Mouse (Mus musculus): ENCODE measurements at regions not wholly inside any gene's neighbourhood (a gene's known extent, or its start where the extent isn't known, plus 50 kb on each side); places are given as distances from the start of the nearest gene placed in this dataset.

- intact Hi-C loops (cut with DNase I), result no loop called here
Observed at GRCm38 (mm10) chr4:33706785-33707184, 217.6 kb upstream of the Cnr1 start.

GRCm38 (mm10) chr4:33716475-33717117 is 207.8 kb upstream of the Cnr1 start:
- Histone ChIP-seq H3K4me3 (no peak overlapping the region), H3K27ac (no peak overlapping the region)
- DNase-seq (ENCODE audit: extremely low spot score in 1 of 2, low spot score in 2 of 2), result peak in 1 of 2 experiments; percentile 2
- intact Hi-C loops (cut with DNase I), result no loop called here
- no peak for TF ChIP-seq CTCF (IDR thresholded peaks at IDR 0.05)

More at GRCm38 (mm10) chr4:33706785-33707184, 217.6 kb upstream of the Cnr1 start:
- no peak overlapping the region for H3K4me3 ChIP-seq
- TF ChIP-seq CTCF (IDR thresholded peaks at IDR 0.05), result peak; percentile 36
- DNase-seq (ENCODE audit: extremely low spot score in 1 of 2, low spot score in 2 of 2), result no peak
- no peak overlapping the region for H3K27ac ChIP-seq

- intact Hi-C loops (cut with DNase I), result no loop called here
- TF ChIP-seq CTCF (IDR thresholded peaks at IDR 0.05), result no peak
- DNase-seq (ENCODE audit: extremely low spot score in 1 of 2, low spot score in 2 of 2), result no peak
- H3K27ac ChIP-seq, result no peak overlapping the region
- H3K4me3 ChIP-seq, result no peak overlapping the region
Observed at GRCm38 (mm10) chr4:33720972-33721371, 203.4 kb upstream of the Cnr1 start.

DNA sequence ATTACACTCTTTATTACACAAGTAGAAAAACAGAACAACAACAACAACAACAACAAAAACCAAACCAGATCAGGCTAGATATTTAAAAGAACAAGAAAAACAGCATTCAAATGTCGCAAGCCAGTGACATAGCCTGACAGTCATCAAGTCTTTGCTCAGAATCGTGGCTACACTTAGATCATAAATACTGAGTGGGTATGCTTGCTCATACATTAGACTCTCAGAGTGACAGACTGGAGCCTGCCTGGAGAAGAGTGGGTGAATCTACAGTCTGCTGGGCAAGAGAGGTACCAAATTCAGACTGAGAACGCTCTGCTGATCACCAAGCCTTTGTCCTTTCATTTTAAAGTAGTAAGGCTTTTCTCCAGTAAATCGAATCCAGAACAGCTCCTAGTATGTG is 202.4 kb upstream of the Cnr1 start:
- no peak for TF ChIP-seq CTCF (IDR thresholded peaks at IDR 0.05)
- no peak for DNase-seq (ENCODE audit: extremely low spot score in 1 of 2, low spot score in 2 of 2)
- intact Hi-C loops (cut with DNase I), result no loop called here
- no peak overlapping the region for H3K27ac ChIP-seq
- H3K4me3 ChIP-seq, result no peak overlapping the region

DNA sequence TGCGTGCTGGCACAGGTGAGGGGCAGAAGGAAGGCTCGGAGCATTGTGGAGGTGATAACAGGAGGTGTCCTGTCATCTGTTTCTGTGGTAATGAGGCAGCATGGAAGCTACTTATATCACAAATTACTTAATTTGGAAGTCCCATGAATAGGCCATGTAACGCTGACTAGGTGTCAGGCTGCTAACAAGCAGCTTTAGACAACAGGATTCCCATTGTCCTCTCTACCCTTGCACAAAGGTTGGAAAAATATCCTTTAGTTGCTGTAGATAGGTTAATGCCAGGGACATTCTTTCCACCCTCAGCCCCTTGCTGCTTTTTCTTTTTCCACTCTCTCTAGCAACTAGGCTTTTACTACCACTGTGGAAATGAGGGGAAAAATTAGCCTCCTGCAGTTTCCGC is 192.6 kb upstream of the Cnr1 start:
- Histone ChIP-seq H3K4me3 (no peak overlapping the region), H3K27ac (no peak overlapping the region)
- no peak for TF ChIP-seq CTCF (IDR thresholded peaks at IDR 0.05)
- DNase-seq (ENCODE audit: extremely low spot score in 1 of 2, low spot score in 2 of 2), result no peak
- intact Hi-C loops (cut with DNase I), result loop anchor here (10.0 kb wide), 2 partner anchors 493 to 583 kb away; no protein-coding TSS in a partner anchor

- intact Hi-C loops (cut with DNase I), result loop anchor here (5.0 to 10.0 kb wide), 7 partner anchors 38 to 580 kb away; no protein-coding TSS in a partner anchor
- Histone ChIP-seq H3K4me3 (no peak overlapping the region), H3K27ac (peak overlapping the region; percentile 88)
- DNase-seq (ENCODE audit: extremely low spot score in 1 of 2, low spot score in 2 of 2), result no peak
- no peak for TF ChIP-seq CTCF (IDR thresholded peaks at IDR 0.05)
Observed at GRCm38 (mm10) chr4:33734923-33735322, 189.5 kb upstream of the Cnr1 start.

- DNase-seq (ENCODE audit: extremely low spot score in 1 of 2, low spot score in 2 of 2), result peak in 1 of 2 experiments; percentile 29
- no peak overlapping the region for H3K4me3 ChIP-seq
- TF ChIP-seq CTCF (IDR thresholded peaks at IDR 0.05), result no peak
- intact Hi-C loops (cut with DNase I), result loop anchor here (5.0 to 10.0 kb wide), 7 partner anchors 38 to 579 kb away; no protein-coding TSS in a partner anchor
- peak overlapping the region; percentile 88 for H3K27ac ChIP-seq
Observed at GRCm38 (mm10) chr4:33735442-33735966, 188.9 kb upstream of the Cnr1 start.

- no peak for TF ChIP-seq CTCF (IDR thresholded peaks at IDR 0.05)
- no peak overlapping the region for H3K4me3 ChIP-seq
- intact Hi-C loops (cut with DNase I), result loop anchor here (1.0 to 10.0 kb wide), 9 partner anchors 39 to 579 kb away; partner anchors contain the start of gene Cnr1
- H3K27ac ChIP-seq, result peak overlapping the region; percentile 88
- DNase-seq (ENCODE audit: extremely low spot score in 1 of 2, low spot score in 2 of 2), result peak; percentile 63 to 80
Observed at GRCm38 (mm10) chr4:33736061-33736701, 188.2 kb upstream of the Cnr1 start.

DNA sequence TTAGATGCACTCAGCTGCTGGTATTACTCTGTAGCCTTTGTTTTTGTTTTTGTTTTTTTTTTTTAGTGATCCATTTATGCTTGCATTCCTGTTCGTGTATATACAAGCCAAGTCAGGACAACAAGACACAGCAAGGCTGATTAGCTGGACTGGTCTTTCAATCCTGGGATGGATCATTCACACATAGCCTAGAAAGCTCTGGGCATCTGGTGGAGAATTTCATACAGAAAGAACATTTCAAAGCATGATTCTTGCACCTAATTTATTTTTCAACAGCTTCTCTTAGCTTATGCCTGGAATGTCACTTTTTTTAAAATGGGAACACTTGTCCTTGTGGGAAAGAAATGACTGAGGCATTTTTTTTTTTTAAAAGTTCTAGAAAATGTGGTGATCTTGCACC is 187.1 kb upstream of the Cnr1 start:
- no peak for TF ChIP-seq CTCF (IDR thresholded peaks at IDR 0.05)
- Histone ChIP-seq H3K27ac (no peak overlapping the region; the same call in 1 of the 2 replicates), H3K4me3 (no peak overlapping the region)
- intact Hi-C loops (cut with DNase I), result loop anchor here (2.0 to 10.0 kb wide), 8 partner anchors 40 to 577 kb away; partner anchors contain the start of gene Cnr1
- no peak for DNase-seq (ENCODE audit: extremely low spot score in 1 of 2, low spot score in 2 of 2)

DNA sequence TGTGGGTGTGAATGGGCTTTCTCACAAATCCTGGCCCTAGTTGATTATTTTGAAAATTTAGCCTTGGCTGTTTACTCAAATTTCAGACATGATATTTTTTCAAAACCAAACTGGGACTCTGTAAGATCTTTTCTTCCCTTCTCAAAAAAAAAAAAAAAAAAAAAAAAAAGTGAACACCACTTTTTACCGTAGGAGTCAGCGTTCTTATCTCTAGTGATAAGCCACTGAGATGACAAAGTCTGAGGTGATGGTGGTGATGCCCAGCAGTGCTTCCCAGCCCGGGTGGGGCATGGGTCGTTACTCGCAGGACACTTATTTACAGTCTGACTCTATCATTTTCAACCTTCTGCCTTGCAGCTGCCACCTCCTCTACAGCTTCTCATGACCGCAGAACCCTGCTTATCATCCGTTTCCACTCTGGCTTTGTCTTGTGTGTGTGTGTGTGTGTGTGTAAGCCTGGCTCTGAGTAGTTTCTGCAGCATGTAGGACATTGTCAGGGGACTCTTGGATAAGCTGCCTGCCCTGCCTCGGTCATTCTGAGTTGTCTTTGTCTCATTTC is 186.5 kb upstream of the Cnr1 start:
- Histone ChIP-seq H3K4me3 (no peak overlapping the region), H3K27ac (no peak overlapping the region; the same call in 1 of the 2 replicates)
- DNase-seq (ENCODE audit: extremely low spot score in 1 of 2, low spot score in 2 of 2), result no peak
- TF ChIP-seq CTCF (IDR thresholded peaks at IDR 0.05), result no peak
- intact Hi-C loops (cut with DNase I), result loop anchor here (2.0 to 10.0 kb wide), 8 partner anchors 41 to 577 kb away; partner anchors contain the start of gene Cnr1

DNA sequence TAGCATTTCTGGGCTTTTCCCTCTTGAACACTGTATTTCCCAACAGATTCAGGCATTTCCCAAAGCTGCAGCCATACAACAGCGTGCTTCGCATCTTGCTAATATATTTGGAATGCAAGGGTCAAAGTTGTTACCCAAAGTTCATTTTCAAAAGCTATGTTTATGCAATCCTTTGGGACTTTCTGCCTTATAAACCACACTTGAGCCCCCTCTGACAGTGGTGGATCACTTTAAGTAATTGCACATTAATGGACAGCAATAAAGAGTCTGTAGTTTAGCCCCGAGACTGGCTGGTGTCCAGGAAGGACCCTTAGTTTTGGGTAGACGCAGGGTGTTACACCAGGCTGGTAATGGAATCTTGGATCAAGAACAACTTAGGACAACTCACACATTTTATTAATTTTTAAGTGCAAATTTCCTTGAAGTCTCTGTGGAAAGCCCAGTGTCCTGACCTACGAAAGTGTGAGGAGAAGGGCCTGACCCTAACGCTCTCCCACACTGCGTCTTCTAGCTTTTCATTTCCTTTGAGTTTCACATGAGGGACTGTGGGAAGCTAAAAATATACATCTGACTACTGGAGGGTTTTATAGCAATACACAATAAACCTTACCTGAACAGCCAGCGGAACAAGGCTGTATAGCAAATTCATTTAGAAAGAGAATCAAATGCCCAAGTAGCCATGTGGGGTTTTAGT is 185.0 kb upstream of the Cnr1 start:
- Histone ChIP-seq H3K27ac (no peak overlapping the region), H3K4me3 (no peak overlapping the region)
- intact Hi-C loops (cut with DNase I), result loop anchor here (5.0 to 10.0 kb wide), 7 partner anchors 42 to 575 kb away; no protein-coding TSS in a partner anchor
- no peak for DNase-seq (ENCODE audit: extremely low spot score in 1 of 2, low spot score in 2 of 2)
- no peak for TF ChIP-seq CTCF (IDR thresholded peaks at IDR 0.05)

Measured in left cerebral cortex, adult 2 months (tissue).